Mouse (Mus musculus) cortical plate, adult 2 months (tissue): ENCODE data around the gene D1Ertd622e. TPM values are rescaled to one million over a fixed set of nuclear protein-coding genes. Genes with fewer than 3 reads are reported as not detected.
"Not testable (repeated sequence)": the region's sequence is repeated elsewhere in the genome, so short reads cannot be mapped to it uniquely, and the experiment has no call there.

ENCODE experiments used
- H3K27ac ChIP-seq: fragments of 200-500 bp; 2 replicates; pipeline ENCODE4 v1.5.1; 2012; ENCODE audit warnings: low read length, control low read depth, inconsistent platforms; ENCODE audit not compliant: insufficient read depth
- H3K4me1 ChIP-seq: fragments of 200-500 bp; 2 replicates; pipeline ENCODE4 v1.6.1; 2011; ENCODE audit warnings: low read length; ENCODE audit not compliant: control insufficient read depth, insufficient read depth
- H3K4me3 ChIP-seq: fragments of 200-500 bp; 2 replicates; pipeline ENCODE4 v1.5.1; 2011; ENCODE audit warnings: mild to moderate bottlenecking, low read length, control low read depth; ENCODE audit not compliant: insufficient read depth
- CTCF ChIP-seq: fragments of 200-500 bp; IDR thresholded peaks from 2 replicates; pipeline ENCODE4 v1.5.1; 2011; ENCODE audit warnings: mild to moderate bottlenecking, control low read depth, low read length; ENCODE audit not compliant: insufficient read depth; ENCODE audit errors: extremely low read depth
- POLR2A ChIP-seq: fragments of 200-500 bp; IDR thresholded peaks from 2 replicates; pipeline ENCODE4 v1.6.1; 2011; ENCODE audit warnings: mild to moderate bottlenecking, low read length, control low read depth; ENCODE audit not compliant: insufficient read depth; ENCODE audit errors: extremely low read depth
- polyA plus RNA-seq: library from polyadenylated mRNA; depleted of rRNA; stranded (reverse); fragments of >200 nt; gene quantifications from 2 replicates; pipeline ENCODE4 v1.2.3, GENCODE M21; 2012

Gene D1Ertd622e
- polyA plus RNA-seq, 1 experiment, result 68.8 TPM

DNA sequence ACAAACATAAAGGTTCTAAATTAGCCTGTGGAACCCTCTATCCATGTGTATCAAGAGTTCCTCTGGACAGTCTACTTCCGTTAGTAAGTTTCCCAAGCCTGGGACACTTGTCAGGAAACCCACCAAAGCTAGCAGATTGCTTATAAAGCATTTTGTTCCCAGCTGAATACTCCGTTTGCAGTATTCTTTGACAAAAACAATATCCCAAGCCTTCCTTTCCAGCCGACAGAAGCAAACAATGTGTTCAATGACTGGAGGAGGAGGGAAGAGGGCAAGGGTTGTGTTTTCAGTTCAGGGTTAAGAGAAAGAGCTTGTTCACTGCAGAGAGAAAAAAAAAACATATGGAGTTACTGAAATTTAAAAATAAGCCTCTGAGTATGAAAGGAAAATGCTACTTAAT, 73.3 kb downstream of the D1Ertd622e start:
- Histone ChIP-seq H3K27ac (no peak overlapping the region), H3K4me1 (no peaks in the 10 kb centered on the region), H3K4me3 (no peak overlapping the region)
- TF ChIP-seq CTCF (no peak), POLR2A (no peak)

- Histone ChIP-seq H3K4me3 (no peak overlapping the region), H3K27ac (no peak overlapping the region), H3K4me1 (no peaks in the 10 kb centered on the region)
- TF ChIP-seq POLR2A (no peak), CTCF (no peak)
Observed at GRCm38 (mm10) chr1:97585106-97585505, 76.8 kb downstream of the D1Ertd622e start.

GRCm38 (mm10) chr1:97584171-97584570, 77.7 kb downstream of the D1Ertd622e start:
- Histone ChIP-seq H3K4me3 (no peak overlapping the region), H3K4me1 (no peaks in the 10 kb centered on the region), H3K27ac (no peak overlapping the region)
- TF ChIP-seq CTCF, result no peak
- no peak for TF ChIP-seq POLR2A

- no peak for TF ChIP-seq POLR2A
- no peak for TF ChIP-seq CTCF
- no peak overlapping the region for H3K4me3 ChIP-seq
- H3K27ac ChIP-seq, result no peak overlapping the region
- H3K4me1 ChIP-seq, result no peaks in the 10 kb centered on the region
Observed at GRCm38 (mm10) chr1:97583085-97583484, 78.8 kb downstream of the D1Ertd622e start.

DNA sequence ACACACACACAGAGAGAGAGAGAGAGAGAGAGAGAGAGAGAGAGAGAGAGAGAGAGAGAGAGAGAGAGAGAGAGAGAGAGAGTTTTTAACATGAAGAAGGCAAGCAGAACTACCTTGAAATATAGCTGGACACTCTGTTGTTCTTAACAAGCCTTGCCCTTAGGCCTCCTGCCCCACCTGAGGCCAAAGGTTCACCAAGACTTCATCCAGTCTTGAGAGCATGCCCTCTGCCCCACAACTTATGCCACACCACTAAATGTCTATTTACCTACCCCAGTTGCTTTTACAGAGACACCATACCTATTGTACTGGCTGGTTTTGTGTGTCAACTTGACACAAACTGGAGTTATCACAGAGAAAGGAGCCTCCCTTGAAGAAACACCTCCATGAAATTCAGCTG, 81.2 kb downstream of the D1Ertd622e start:
- H3K27ac ChIP-seq, H3K4me1 ChIP-seq, H3K4me3 ChIP-seq: not testable (repeated sequence)

DNA sequence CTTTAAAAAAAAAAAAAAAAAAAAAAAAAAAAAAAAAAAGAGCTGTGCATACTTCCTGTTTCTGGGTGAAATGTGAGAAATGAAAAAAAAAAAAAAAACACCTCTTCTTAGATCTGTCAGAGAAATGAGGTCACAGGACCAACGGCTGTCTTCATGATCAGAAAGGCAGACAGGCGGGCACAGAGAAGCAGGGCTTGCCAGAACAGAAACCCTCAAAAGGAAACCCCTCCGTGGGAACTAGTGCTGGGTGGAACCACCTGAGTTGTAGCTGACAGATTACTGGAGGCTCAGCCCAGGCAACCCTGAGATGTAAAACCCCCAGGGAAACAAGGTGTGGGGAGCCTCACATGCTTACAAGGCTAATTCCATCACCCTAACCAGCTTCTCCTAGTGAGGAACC, 81.6 kb downstream of the D1Ertd622e start:
- no peak for TF ChIP-seq POLR2A
- no peak for TF ChIP-seq CTCF
- H3K4me3 ChIP-seq, result no peak overlapping the region
- H3K27ac ChIP-seq, result no peak overlapping the region
- H3K4me1 ChIP-seq, result no peaks in the 10 kb centered on the region

- Histone ChIP-seq H3K4me3 (no peak overlapping the region), H3K27ac (no peak overlapping the region), H3K4me1 (no peaks in the 10 kb centered on the region)
- no peak for TF ChIP-seq CTCF
- TF ChIP-seq POLR2A, result no peak
Observed at GRCm38 (mm10) chr1:97578025-97578417, 83.9 kb downstream of the D1Ertd622e start.

GRCm38 (mm10) chr1:97577062-97578024, 84.5 kb downstream of the D1Ertd622e start:
- no peak for TF ChIP-seq CTCF
- TF ChIP-seq POLR2A, result no peak
- no peaks in the 10 kb centered on the region for H3K4me1 ChIP-seq
- H3K27ac ChIP-seq, result no peak overlapping the region

DNA sequence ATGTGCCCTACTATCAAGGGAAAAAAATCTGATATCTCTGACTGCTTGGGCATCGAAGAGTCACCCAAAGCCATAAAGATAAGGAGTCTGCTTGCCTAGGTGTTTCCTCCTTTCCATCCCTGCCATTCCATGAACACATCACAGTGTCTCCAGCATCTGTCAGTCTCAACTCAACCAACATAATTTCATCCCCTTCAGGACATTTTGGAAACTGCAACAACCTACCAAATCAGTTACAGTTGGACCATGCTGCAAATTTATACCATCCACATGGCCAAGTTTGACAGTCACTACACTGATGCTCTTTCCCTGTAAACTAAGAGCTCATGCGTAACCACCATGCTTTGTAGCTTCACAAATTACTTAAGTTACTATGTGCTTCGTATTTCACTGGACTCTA, 85.3 kb downstream of the D1Ertd622e start:
- Histone ChIP-seq H3K4me1 (no peaks in the 10 kb centered on the region), H3K27ac (no peak overlapping the region), H3K4me3 (no peak overlapping the region)
- no peak for TF ChIP-seq POLR2A
- no peak for TF ChIP-seq CTCF

More at GRCm38 (mm10) chr1:97577062-97578024, 84.5 kb downstream of the D1Ertd622e start:
- no peak overlapping the region for H3K4me3 ChIP-seq

GRCm38 (mm10) chr1:97570814-97571213, 91.1 kb downstream of the D1Ertd622e start:
- no peak for TF ChIP-seq POLR2A
- no peak overlapping the region for H3K27ac ChIP-seq
- no peak overlapping the region for H3K4me3 ChIP-seq
- H3K4me1 ChIP-seq, result no peaks in the 10 kb centered on the region
